9 mouse cellular contexts compared by ENCODE assay signal in the genomic region with DNA sequence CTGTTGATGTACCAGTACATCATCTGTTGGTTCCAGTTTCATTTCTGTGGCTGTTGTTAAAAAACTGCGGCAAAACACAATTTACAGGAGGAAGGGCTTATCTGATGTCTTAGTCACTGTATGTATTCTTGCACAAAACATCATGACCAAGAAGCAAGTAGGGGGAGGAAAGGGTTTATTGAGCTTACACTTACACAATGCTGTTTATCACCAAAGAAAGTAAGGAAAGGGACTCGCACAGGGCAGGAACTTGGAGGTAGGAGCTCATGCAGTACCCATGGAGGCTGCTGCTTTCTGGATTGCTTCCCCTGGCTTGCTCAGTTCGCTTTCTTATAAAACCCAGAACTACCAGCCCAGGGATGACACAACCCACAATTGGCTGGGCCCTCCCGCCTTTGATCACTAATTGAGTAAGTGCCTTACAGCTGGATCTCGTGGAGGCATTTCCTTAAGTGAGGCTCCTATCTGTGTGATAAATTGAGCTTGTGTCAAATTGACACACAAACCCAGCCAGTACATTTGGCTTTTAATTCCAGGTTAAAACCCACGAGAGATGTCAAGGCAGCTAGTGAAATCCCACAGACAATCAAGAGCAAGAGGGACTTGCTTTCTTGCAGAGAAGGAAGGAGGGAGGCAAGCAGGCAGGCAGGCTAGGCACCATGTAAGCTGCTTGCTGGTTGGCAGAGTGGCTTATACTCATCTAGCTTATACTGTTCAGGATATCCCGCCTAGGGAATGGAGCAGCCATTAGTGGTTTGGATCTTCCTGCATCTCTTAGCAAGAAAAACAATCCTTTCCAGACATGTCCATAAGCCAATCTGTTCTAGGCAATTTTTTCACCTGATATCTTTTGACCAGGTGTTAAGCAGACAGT. TPM values are rescaled to one million over a fixed set of nuclear protein-coding genes. Genes with fewer than 3 reads are reported as not detected.
DNase-seq lines count a peak whose midpoint lies in the region; ATAC-seq lines count a peak whose summit lies in the region.
"Had no signal": no experiment of that assay in that cellular context is flagged by ENCODE, and none has a peak within 500 bp of the region (broad histone marks: within the 10 kb centered on the region; RNA-seq: fewer than 3 reads in every experiment).

No protein-coding gene starts in this region.

- peaks cover 15% of the 10 kb centered on the region for H3K4me1 ChIP-seq in kidney, embryonic 15.5 days
- peaks cover 14% of the 10 kb centered on the region for H3K4me1 ChIP-seq in hindbrain, embryonic 12.5 days
- H3K4me1 ChIP-seq in midbrain, embryonic 13.5 days (replicated peaks): peaks cover 30% of the 10 kb centered on the region

- H3K9me3 ChIP-seq in kidney, embryonic 15.5 days (replicated peaks): no peaks in the 10 kb centered on the region
- H3K9me3 ChIP-seq in hindbrain, embryonic 12.5 days (replicated peaks): no peaks in the 10 kb centered on the region
- no peaks in the 10 kb centered on the region for H3K9me3 ChIP-seq in midbrain, embryonic 13.5 days

- peaks cover 39% of the 10 kb centered on the region for H3K36me3 ChIP-seq in kidney, embryonic 15.5 days
- H3K36me3 ChIP-seq in hindbrain, embryonic 12.5 days: peaks cover 19% of the 10 kb centered on the region
- peaks cover 24% of the 10 kb centered on the region for H3K36me3 ChIP-seq in midbrain, embryonic 13.5 days

- H3K27ac ChIP-seq in kidney, embryonic 15.5 days: no peak overlapping the region
- H3K27ac ChIP-seq in hindbrain, embryonic 12.5 days: no peak overlapping the region
- H3K27ac ChIP-seq in midbrain, embryonic 13.5 days: no peak overlapping the region

- 49% methylated on average over 7 of the region's 7 CpGs for WGBS in kidney, embryonic 15.5 days
- WGBS in hindbrain, embryonic 12.5 days: 75% methylated on average over 7 of the region's 7 CpGs
- 84% methylated on average over 7 of the region's 7 CpGs for WGBS in midbrain, embryonic 13.5 days

- H3K9ac ChIP-seq in kidney, embryonic 15.5 days: peak overlapping the region; percentile 80
- 0 out of 2 replicates have a peak overlapping the region, but pooled peaks have one; percentile 83 for H3K9ac ChIP-seq in hindbrain, embryonic 12.5 days
- H3K9ac ChIP-seq in midbrain, embryonic 13.5 days (replicated peaks): peak overlapping the region; percentile 88

- DNase-seq in kidney, postnatal 36 days: no peak
- no peak for DNase-seq in ovary, postnatal 36 days (ENCODE audit: low spot score)
- DNase-seq in left cerebral cortex, postnatal 10 days (ENCODE audit: extremely low spot score in 1 of 2, low spot score in 2 of 2): no peak
- no peak for DNase-seq in spleen, adult 18-20 months

- ATAC-seq in kidney, embryonic 15.5 days (replicated peaks; ENCODE audit: low FRiP score): no peak
- ATAC-seq in activated CD4-positive, CD25-positive, alpha-beta regulatory T cell, adult 4 months: peak; percentile 25
- no peak for ATAC-seq in hindbrain, embryonic 12.5 days (ENCODE audit: low FRiP score)
- no peak for ATAC-seq in midbrain, embryonic 13.5 days

- no peaks in the 10 kb centered on the region for H3K27me3 ChIP-seq in kidney, embryonic 15.5 days
- H3K27me3 ChIP-seq in hindbrain, embryonic 12.5 days: no peaks in the 10 kb centered on the region
- no peaks in the 10 kb centered on the region for H3K27me3 ChIP-seq in midbrain, embryonic 13.5 days

- H3K4me2 ChIP-seq in kidney, embryonic 15.5 days: peak overlapping the region; percentile 61
- peak overlapping the region; percentile 68 for H3K4me2 ChIP-seq in hindbrain, embryonic 12.5 days (replicated peaks)
- peak overlapping the region; percentile 72 for H3K4me2 ChIP-seq in midbrain, embryonic 13.5 days (replicated peaks)

- H3K4me3 ChIP-seq in kidney, embryonic 15.5 days (replicated peaks): peak overlapping the region; percentile 74
- H3K4me3 ChIP-seq in hindbrain, embryonic 12.5 days: peak overlapping the region; percentile 74
- peak overlapping the region; percentile 85 for H3K4me3 ChIP-seq in midbrain, embryonic 13.5 days (replicated peaks)

- intact Hi-C loops in left cerebral cortex, postnatal 10 days (cut with DNase I): no loop called here

RNA-seq across cellular contexts. Expression of a gene that starts 1.6 kb away (rescaled TPM):
- 135 and 136 TPM in 2 replicates for polyA plus RNA-seq in kidney, embryonic 15.5 days (2015; fragmentation: Nextera tagmentation; extraction: Ambion mirVana)
- 100 to 1,000 TPM; 220 to 228 TPM for polyA plus RNA-seq in activated CD4-positive, CD25-positive, alpha-beta regulatory T cell, adult 4 months (2017; shearing (Covaris generic))
- 132 and 134 TPM in 2 replicates for polyA plus RNA-seq in hindbrain, embryonic 12.5 days (2016; fragmentation: Nextera tagmentation; extraction: Ambion mirVana)
- polyA plus RNA-seq in midbrain, embryonic 13.5 days (2015; fragmentation: Nextera tagmentation; extraction: Ambion mirVana): 132 and 135 TPM in 2 replicates
- total RNA-seq in left cerebral cortex, postnatal 10 days (2021): 10 to 100 TPM; 44.9 to 48.5 TPM

RNA-seq across cellular contexts. Expression of a gene that starts 24.0 kb away (rescaled TPM):
- not detected in 2 replicates for polyA plus RNA-seq in kidney, embryonic 15.5 days (2015; fragmentation: Nextera tagmentation; extraction: Ambion mirVana)
- polyA plus RNA-seq in activated CD4-positive, CD25-positive, alpha-beta regulatory T cell, adult 4 months (2017; shearing (Covaris generic)): 1 to 10 TPM in 1 of 2 experiments, not detected in 1; 1.2 TPM
- not detected in 2 replicates for polyA plus RNA-seq in hindbrain, embryonic 12.5 days (2016; fragmentation: Nextera tagmentation; extraction: Ambion mirVana)
- not detected in 2 replicates for polyA plus RNA-seq in midbrain, embryonic 13.5 days (2015; fragmentation: Nextera tagmentation; extraction: Ambion mirVana)
- total RNA-seq in left cerebral cortex, postnatal 10 days (2021): not detected
- polyA plus RNA-seq: cortical plate, adult 2 months had no signal

RNA-seq across cellular contexts. Expression of a gene that starts 26.7 kb away (rescaled TPM):
- polyA plus RNA-seq in kidney, embryonic 15.5 days (2015; fragmentation: Nextera tagmentation; extraction: Ambion mirVana): 61.9 and 64.6 TPM in 2 replicates
- 10 to 100 TPM; 53.3 to 59.3 TPM for polyA plus RNA-seq in activated CD4-positive, CD25-positive, alpha-beta regulatory T cell, adult 4 months (2017; shearing (Covaris generic))
- 48.1 and 53.9 TPM in 2 replicates for polyA plus RNA-seq in hindbrain, embryonic 12.5 days (2016; fragmentation: Nextera tagmentation; extraction: Ambion mirVana)
- 45.3 and 50.1 TPM in 2 replicates for polyA plus RNA-seq in midbrain, embryonic 13.5 days (2015; fragmentation: Nextera tagmentation; extraction: Ambion mirVana)
- total RNA-seq in left cerebral cortex, postnatal 10 days (2021): 10 to 100 TPM; 19.3 to 19.6 TPM

RNA-seq across cellular contexts. Expression of a gene that starts 26.8 kb away (rescaled TPM):
- polyA plus RNA-seq in kidney, embryonic 15.5 days (2015; fragmentation: Nextera tagmentation; extraction: Ambion mirVana): 310 and 326 TPM in 2 replicates
- polyA plus RNA-seq in activated CD4-positive, CD25-positive, alpha-beta regulatory T cell, adult 4 months (2017; shearing (Covaris generic)): 100 to 1,000 TPM in 1 of 2 experiments, 10 to 100 TPM in 1; 83.4 to 124 TPM
- polyA plus RNA-seq in hindbrain, embryonic 12.5 days (2016; fragmentation: Nextera tagmentation; extraction: Ambion mirVana): 241 and 269 TPM in 2 replicates
- polyA plus RNA-seq in midbrain, embryonic 13.5 days (2015; fragmentation: Nextera tagmentation; extraction: Ambion mirVana): 305 and 312 TPM in 2 replicates
- 10 to 100 TPM; 89.7 to 95.3 TPM for total RNA-seq in left cerebral cortex, postnatal 10 days (2021)

RNA-seq across cellular contexts. Expression of a gene that starts 43.6 kb away (rescaled TPM):
- polyA plus RNA-seq in kidney, embryonic 15.5 days (2015; fragmentation: Nextera tagmentation; extraction: Ambion mirVana): not detected in 2 replicates
- not detected for polyA plus RNA-seq in activated CD4-positive, CD25-positive, alpha-beta regulatory T cell, adult 4 months (2017; shearing (Covaris generic))
- not detected in 2 replicates for polyA plus RNA-seq in hindbrain, embryonic 12.5 days (2016; fragmentation: Nextera tagmentation; extraction: Ambion mirVana)
- polyA plus RNA-seq in midbrain, embryonic 13.5 days (2015; fragmentation: Nextera tagmentation; extraction: Ambion mirVana): not detected in 2 replicates
- total RNA-seq in left cerebral cortex, postnatal 10 days (2021): not detected
- polyA plus RNA-seq: cortical plate, adult 2 months had no signal
